Mouse (Mus musculus): ENCODE measurements around the gene Nutm2.
A peak's percentile ranks its signal among the peaks of the same experiment; 100 is the strongest.
"Not testable (repeated sequence)": the region's sequence is repeated elsewhere in the genome, so short reads cannot be mapped to it uniquely, and the experiment has no call there.

Nutm2 gene

GRCm38 (mm10) chr13:50467007-50467406, at the start of gene Nutm2:
Nutm2 (plus strand) TSS chr13:50467307.
- no peak for DNase-seq (ENCODE audit: low read depth)

GRCm38 (mm10) chr13:50417389-50418183, 49.5 kb upstream of the Nutm2 start, which contains the start of gene Fbxw17:
Fbxw17 (plus strand) TSS chr13:50417864.
- peak; percentile 59 for DNase-seq (ENCODE audit: low read depth)

- no peak for DNase-seq (ENCODE audit: low read depth)
Observed at GRCm38 (mm10) chr13:50418421-50418820, 48.7 kb upstream of the Nutm2 start.

- no peak for DNase-seq (ENCODE audit: low read depth)
Observed at GRCm38 (mm10) chr13:50423625-50424209, 43.4 kb upstream of the Nutm2 start.

- no peak for DNase-seq (ENCODE audit: low read depth)
Observed at GRCm38 (mm10) chr13:50424517-50424916, 42.6 kb upstream of the Nutm2 start.

- DNase-seq (ENCODE audit: low read depth), result no peak
Observed at GRCm38 (mm10) chr13:50426686-50427085, 40.4 kb upstream of the Nutm2 start.

GRCm38 (mm10) chr13:50443812-50444211, 23.3 kb upstream of the Nutm2 start, which contains the start of gene Gm47429:
Gm47429 (minus strand) TSS chr13:50443912.
- DNase-seq (ENCODE audit: low read depth), result no peak

GRCm38 (mm10) chr13:50445261-50445660, 21.8 kb upstream of the Nutm2 start:
- no peak for DNase-seq (ENCODE audit: low read depth)

- DNase-seq (ENCODE audit: low read depth), result not testable (repeated sequence)
Observed at GRCm38 (mm10) chr13:50452266-50452665, 14.8 kb upstream of the Nutm2 start.

GRCm38 (mm10) chr13:50453426-50453825, 13.7 kb upstream of the Nutm2 start:
- no peak for DNase-seq (ENCODE audit: low read depth)

- DNase-seq (ENCODE audit: low read depth), result not testable (repeated sequence)
Observed at GRCm38 (mm10) chr13:50460433-50460832, 6.7 kb upstream of the Nutm2 start.

GRCm38 (mm10) chr13:50464621-50465562, 2.2 kb upstream of the Nutm2 start:
- DNase-seq (ENCODE audit: low read depth), result no peak

- not testable (repeated sequence) for DNase-seq (ENCODE audit: low read depth)
Observed at GRCm38 (mm10) chr13:50488510-50488909, 21.4 kb downstream of the Nutm2 start.

GRCm38 (mm10) chr13:50510470-50511343, 43.6 kb downstream of the Nutm2 start:
- DNase-seq (ENCODE audit: low read depth), result not testable (repeated sequence)
